Mouse (Mus musculus) intestine, embryonic 16.5 days (tissue): ENCODE measurements around the gene Rab8b. TPM values are rescaled to one million over a fixed set of nuclear protein-coding genes. Genes with fewer than 3 reads are reported as not detected.

Source experiments
- ATAC-seq: fragments of 200-750 bp; cut with Nextera tagmentation; 2 replicates; pipeline ENCODE4 v1.8.0; 2017; ENCODE audit warnings: moderate TSS enrichment, moderate library complexity
- H3K27ac ChIP-seq: fragments of 300-500 bp; sonication (generic); 2 replicates; pipeline ENCODE4 v1.5.1; 2014; ENCODE audit warnings: mild to moderate bottlenecking, low read length
- H3K27me3 ChIP-seq: fragments of 300-500 bp; sonication (generic); replicated peaks from 2 replicates; pipeline ENCODE4 v1.6.1; 2014; ENCODE audit warnings: low read length, control low read depth, mixed read lengths; ENCODE audit not compliant: control insufficient read depth, insufficient read depth
- H3K36me3 ChIP-seq: fragments of 300-500 bp; sonication (generic); 2 replicates; pipeline ENCODE4 v1.6.1; 2014; ENCODE audit warnings: low read length, control low read depth; ENCODE audit not compliant: control insufficient read depth, insufficient read depth
- H3K4me1 ChIP-seq: fragments of 300-500 bp; sonication (generic); 2 replicates; pipeline ENCODE4 v1.6.1; 2014; ENCODE audit warnings: low read length, control low read depth, mixed read lengths; ENCODE audit not compliant: control insufficient read depth, insufficient read depth
- H3K4me2 ChIP-seq: fragments of 300-500 bp; sonication (generic); 2 replicates; pipeline ENCODE4 v1.6.1; 2014; ENCODE audit warnings: low read depth, low read length, control low read depth
- H3K4me3 ChIP-seq: fragments of 300-500 bp; sonication (generic); 2 replicates; pipeline ENCODE4 v1.5.1; 2014; ENCODE audit warnings: mild to moderate bottlenecking, low read length
- H3K9ac ChIP-seq: fragments of 300-500 bp; sonication (generic); 2 replicates; pipeline ENCODE4 v1.6.1; 2014; ENCODE audit warnings: low read depth, low read length
- H3K9me3 ChIP-seq: fragments of 300-500 bp; sonication (generic); 2 replicates; pipeline ENCODE4 v1.6.1; 2016; ENCODE audit warnings: low read length, control low read depth; ENCODE audit not compliant: control insufficient read depth
- WGBS: fragments of 180-500 bp; shearing (Covaris S2); extraction: QIAGEN DNeasy Blood & Tissue Kit; methylation state at CpG from one replicate; pipeline ENCODE4 v1.1.7; 2014; 5-methylcytosine and 5-hydroxymethylcytosine counted together
- polyA plus RNA-seq: library from polyadenylated mRNA; unstranded; fragments of >200 nt; fragmentation: Nextera tagmentation; extraction: Ambion mirVana; gene quantifications from 2 replicates; pipeline ENCODE4 v1.2.1, GENCODE M21; 2015

Gene Rab8b
- polyA plus RNA-seq, 1 experiment from 2014 or later: 18.3 TPM

- Histone ChIP-seq H3K27me3 (no peaks in the 10 kb centered on the region), H3K4me1 (peaks cover 21% of the 10 kb centered on the region), H3K4me3 (no peak overlapping the region), H3K27ac (no peak overlapping the region), H3K9ac (no peak overlapping the region), H3K36me3 (no peaks in the 10 kb centered on the region), H3K9me3 (no peaks in the 10 kb centered on the region), H3K4me2 (no peak overlapping the region)
- WGBS: 67% methylated on average over 7 of the region's 7 CpGs
- ATAC-seq: no peak
Measured at GRCm38 (mm10) chr9:66909922-66910321, 9.6 kb downstream of the Rab8b start.

DNA sequence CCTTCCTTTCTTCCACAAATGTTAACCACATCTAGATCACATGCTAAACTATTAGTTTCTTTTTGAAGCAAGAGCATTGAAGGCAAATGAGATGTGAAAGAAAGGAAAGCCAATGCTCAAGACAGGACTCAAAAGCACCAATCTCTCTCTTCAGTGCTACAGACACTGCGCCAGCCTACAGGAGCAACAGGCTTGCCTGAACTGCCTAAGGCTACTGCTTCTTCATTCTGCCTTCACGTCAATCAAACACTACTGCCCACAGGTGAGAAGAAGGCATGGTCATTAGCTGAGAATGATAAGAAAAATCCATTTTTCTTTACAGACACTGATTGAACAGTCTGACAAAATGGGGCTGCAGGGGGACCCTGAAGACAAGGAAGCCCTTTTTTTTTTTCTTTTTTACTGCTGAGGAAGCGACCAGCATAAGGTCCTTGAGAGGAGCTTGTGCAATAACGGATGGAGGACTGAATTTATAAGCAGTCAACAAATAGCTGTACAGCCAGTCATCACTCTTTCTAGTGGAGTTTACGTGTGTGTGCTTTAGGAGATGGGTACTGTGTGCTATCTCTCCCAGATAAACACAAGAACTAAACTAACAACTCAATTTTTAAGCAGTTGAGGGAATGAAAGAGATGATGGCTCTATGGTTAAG is 11.6 kb downstream of the Rab8b start:
- Histone ChIP-seq H3K27ac (no peak overlapping the region), H3K4me3 (no peak overlapping the region), H3K9ac (no peak overlapping the region), H3K27me3 (no peaks in the 10 kb centered on the region), H3K9me3 (no peaks in the 10 kb centered on the region), H3K4me1 (peaks cover 10% of the 10 kb centered on the region; the same call in 1 of the 2 replicates), H3K4me2 (no peak overlapping the region), H3K36me3 (no peaks in the 10 kb centered on the region)
- 75% methylated on average over 5 of the region's 5 CpGs for WGBS
- no peak for ATAC-seq

DNA sequence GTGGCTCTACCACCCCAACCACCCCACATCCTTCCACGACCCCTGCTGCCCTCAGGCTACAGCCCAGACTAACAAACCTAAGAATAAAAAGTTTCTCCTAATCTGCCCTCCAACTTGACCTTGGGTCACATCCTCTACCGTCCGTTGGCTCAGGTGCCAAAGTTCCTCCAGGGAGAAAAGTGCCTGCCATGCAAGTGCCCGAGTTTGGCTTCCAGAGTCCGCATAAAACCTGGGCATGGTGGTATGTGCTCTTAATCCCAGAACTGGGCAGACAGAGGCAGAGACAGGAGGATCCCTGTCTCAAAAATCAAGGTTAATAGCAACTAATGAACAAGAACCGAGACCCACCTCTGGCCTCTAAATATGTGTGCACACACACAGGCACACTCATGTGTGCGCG is 12.4 kb downstream of the Rab8b start:
- Histone ChIP-seq H3K36me3 (no peaks in the 10 kb centered on the region), H3K9me3 (no peaks in the 10 kb centered on the region), H3K27me3 (no peaks in the 10 kb centered on the region), H3K4me1 (peaks cover 10% of the 10 kb centered on the region; the same call in 1 of the 2 replicates), H3K4me2 (no peak overlapping the region), H3K4me3 (no peak overlapping the region), H3K27ac (no peak overlapping the region), H3K9ac (no peak overlapping the region)
- WGBS: 92% methylated on average over 8 of the region's 8 CpGs
- no peak for ATAC-seq

DNA sequence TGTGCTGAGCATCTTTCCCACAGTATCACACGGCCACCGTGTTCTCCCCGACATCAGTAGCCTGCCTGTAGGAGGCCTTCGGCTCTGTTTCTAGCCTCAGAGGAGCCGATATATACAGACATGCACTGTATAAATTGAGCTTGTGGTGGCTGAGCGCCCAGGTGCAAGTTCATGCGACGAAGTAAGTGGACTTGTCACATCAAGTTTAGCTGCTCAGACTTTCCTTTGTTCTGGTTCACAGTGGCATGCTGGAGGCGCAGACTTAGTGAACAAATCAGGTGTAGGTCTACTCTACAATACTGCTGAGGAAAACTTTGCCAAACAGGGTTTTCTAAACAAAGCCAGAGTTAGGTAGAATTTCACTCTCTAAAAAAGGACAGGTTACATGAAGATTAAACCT is 13.5 kb downstream of the Rab8b start:
- H3K27ac ChIP-seq: no peak overlapping the region
- 71% methylated on average over 9 of the region's 9 CpGs for WGBS

GRCm38 (mm10) chr9:66899526-66899925 is 20.0 kb downstream of the Rab8b start:
- Histone ChIP-seq H3K27ac (no peak overlapping the region), H3K4me2 (no peak overlapping the region), H3K9me3 (no peaks in the 10 kb centered on the region), H3K4me1 (no peaks in the 10 kb centered on the region), H3K4me3 (no peak overlapping the region), H3K9ac (no peak overlapping the region), H3K36me3 (no peaks in the 10 kb centered on the region), H3K27me3 (no peaks in the 10 kb centered on the region)
- ATAC-seq: no peak
- WGBS: 79% methylated on average over 4 of the region's 4 CpGs

More for the DNA sequence above, 13.5 kb downstream of the Rab8b start:
- no peaks in the 10 kb centered on the region for H3K9me3 ChIP-seq
- no peak overlapping the region for H3K4me3 ChIP-seq
- H3K27me3 ChIP-seq: no peaks in the 10 kb centered on the region
- ATAC-seq: no peak
- H3K36me3 ChIP-seq: no peaks in the 10 kb centered on the region
- H3K4me1 ChIP-seq: peaks cover 8% of the 10 kb centered on the region; the same call in 1 of the 2 replicates
- no peak overlapping the region for H3K9ac ChIP-seq
- no peak overlapping the region for H3K4me2 ChIP-seq

- no peak overlapping the region for H3K4me2 ChIP-seq
- H3K9ac ChIP-seq: no peak overlapping the region
- no peaks in the 10 kb centered on the region for H3K4me1 ChIP-seq
- H3K36me3 ChIP-seq: no peaks in the 10 kb centered on the region
- 56% methylated on average over 2 of the region's 2 CpGs for WGBS
- no peaks in the 10 kb centered on the region for H3K27me3 ChIP-seq
- ATAC-seq: no peak
- no peak overlapping the region for H3K27ac ChIP-seq
- no peaks in the 10 kb centered on the region for H3K9me3 ChIP-seq
- no peak overlapping the region for H3K4me3 ChIP-seq
Measured at GRCm38 (mm10) chr9:66899072-66899471, 20.4 kb downstream of the Rab8b start.

DNA sequence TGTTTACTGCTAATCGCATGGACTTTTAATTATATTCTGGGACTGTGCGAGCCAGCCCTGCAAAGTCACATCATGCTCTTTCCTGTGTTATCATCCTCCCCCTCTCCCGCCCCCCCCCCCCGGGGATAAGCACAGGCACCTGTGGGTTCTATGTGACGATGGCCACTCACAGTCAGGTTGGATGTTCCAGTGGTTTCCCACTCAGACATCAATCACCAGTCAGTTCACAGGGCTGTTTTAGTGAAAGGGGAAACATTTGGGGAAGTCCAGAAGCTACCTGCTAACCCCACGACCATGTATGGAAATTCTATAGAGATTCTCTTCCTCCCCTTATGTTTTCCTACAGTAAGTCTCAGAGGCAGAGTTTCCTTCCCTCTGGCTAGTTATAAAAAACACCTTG is 21.6 kb downstream of the Rab8b start:
- Histone ChIP-seq H3K27ac (no peak overlapping the region), H3K27me3 (no peaks in the 10 kb centered on the region), H3K9ac (no peak overlapping the region), H3K9me3 (no peaks in the 10 kb centered on the region), H3K4me1 (no peaks in the 10 kb centered on the region), H3K4me3 (no peak overlapping the region), H3K4me2 (no peak overlapping the region), H3K36me3 (no peaks in the 10 kb centered on the region)
- no peak for ATAC-seq
- WGBS: 68% methylated on average over 6 of the region's 6 CpGs

GRCm38 (mm10) chr9:66896951-66897350 is 22.5 kb downstream of the Rab8b start:
- H3K9ac ChIP-seq: no peak overlapping the region
- H3K36me3 ChIP-seq: no peaks in the 10 kb centered on the region
- H3K4me3 ChIP-seq: no peak overlapping the region
- H3K4me1 ChIP-seq: no peaks in the 10 kb centered on the region
- H3K27me3 ChIP-seq: no peaks in the 10 kb centered on the region
- H3K4me2 ChIP-seq: no peak overlapping the region
- 74% methylated on average over 6 of the region's 6 CpGs for WGBS
- no peaks in the 10 kb centered on the region for H3K9me3 ChIP-seq
- no peak for ATAC-seq
- H3K27ac ChIP-seq: no peak overlapping the region

- Histone ChIP-seq H3K36me3 (no peaks in the 10 kb centered on the region), H3K4me2 (no peak overlapping the region), H3K9ac (no peak overlapping the region), H3K4me3 (no peak overlapping the region), H3K27me3 (no peaks in the 10 kb centered on the region), H3K9me3 (no peaks in the 10 kb centered on the region), H3K27ac (no peak overlapping the region), H3K4me1 (no peaks in the 10 kb centered on the region)
- no peak for ATAC-seq
- WGBS: 55% methylated on average over 5 of the region's 5 CpGs
Measured at GRCm38 (mm10) chr9:66895995-66896394, 23.5 kb downstream of the Rab8b start.
